Mouse (Mus musculus) C2C12 (cell line): ENCODE data around the gene Pla2g16. TPM values are rescaled to one million over a fixed set of nuclear protein-coding genes. Genes with fewer than 3 reads are reported as not detected.
A peak's percentile ranks its signal among the peaks of the same experiment; 100 is the strongest.

Experiments
- H3K27me3 ChIP-seq: one replicate; pipeline ENCODE4 v1.6.1; 2011; ENCODE audit not compliant: control insufficient read depth, insufficient read depth, insufficient read length
- H3K36me3 ChIP-seq: one replicate; pipeline ENCODE4 v1.6.1; 2011; ENCODE audit not compliant: control insufficient read depth, insufficient read depth
- H3K4me3 ChIP-seq: one replicate; pipeline ENCODE4 v1.5.1; 2011; ENCODE audit warnings: mild to moderate bottlenecking, control low read depth; ENCODE audit not compliant: poor library complexity, insufficient read depth, severe bottlenecking
- H3K79me2 ChIP-seq: one replicate; pipeline ENCODE4 v1.6.1; 2011; ENCODE audit not compliant: control insufficient read depth, insufficient read depth
- H3K79me3 ChIP-seq: one replicate; pipeline ENCODE4 v1.6.1; 2011; ENCODE audit warnings: low read depth, control low read depth
- H3ac ChIP-seq: one replicate; pipeline ENCODE3; 2011; ENCODE audit warnings: low read depth; ENCODE audit not compliant: control insufficient read depth, insufficient read length
- CEBPB ChIP-seq: IDR thresholded peaks from one replicate; pipeline ENCODE4 v1.6.1; 2011; ENCODE audit warnings: low read depth, mild to moderate bottlenecking, control low read depth, moderate library complexity
- CTCF ChIP-seq: IDR thresholded peaks from one replicate; pipeline ENCODE4 v1.5.1; 2011; ENCODE audit not compliant: control insufficient read depth, insufficient read depth, insufficient read length
- FOSL1 ChIP-seq: IDR thresholded peaks from one replicate; pipeline ENCODE4 v1.8.0; 2011; ENCODE audit warnings: mild to moderate bottlenecking, low read length; ENCODE audit not compliant: poor library complexity, insufficient read depth, severe bottlenecking
- MAX ChIP-seq: IDR thresholded peaks from one replicate; pipeline ENCODE4 v1.6.1; 2011; ENCODE audit warnings: mild to moderate bottlenecking, control low read depth
- MYOD1 ChIP-seq: IDR thresholded peaks from one replicate; pipeline ENCODE4 v1.6.1; 2011; ENCODE audit warnings: low read depth; ENCODE audit not compliant: control insufficient read depth, insufficient read length
- MYOG ChIP-seq: IDR thresholded peaks from one replicate; pipeline ENCODE4 v1.6.1; 2011; ENCODE audit not compliant: control insufficient read depth, insufficient read length; ENCODE audit errors: extremely low read depth
- USF1 ChIP-seq: IDR thresholded peaks from one replicate; pipeline ENCODE4 v1.6.1; 2011; ENCODE audit warnings: low read depth, mild to moderate bottlenecking, control low read depth, moderate library complexity
- long read RNA-seq, 2 experiments: library from polyadenylated mRNA; unstranded; transcript quantifications; one replicate each; pipeline ENCODE4 v2.0.0; 2019 to 2020
- polyA plus RNA-seq: library from polyadenylated mRNA; unstranded; fragments of >200 nt; fragmentation: generic; extraction: Trizol; gene quantifications from one replicate; pipeline ENCODE4 v1.2.1, GENCODE M21; 2012; ENCODE audit warnings: missing spikeins

The Pla2g16 gene
- polyA plus RNA-seq: 17.2 TPM
- long read RNA-seq, experiment 1, transcript Pla2g16-201 (5 exons, 3,523 nt): major isoform, 29 of 42 reads
- long read RNA-seq, experiment 1, partial matches to known transcripts: 9 of 42 reads
- long read RNA-seq, experiment 1, other reads (novel, unspliced or antisense): 3 of 42 reads
- long read RNA-seq, experiment 2, partial matches to known transcripts: 0 of 5 reads
- long read RNA-seq, experiment 2, other reads (novel, unspliced or antisense): 0 of 5 reads

GRCm38 (mm10) chr19:7557328-7557822 lies at the start of gene Pla2g16:
TSS of gene Pla2g16 (plus strand) at chr19:7557459.
- H3ac ChIP-seq: peak within 1 kb of the TSS; percentile 71
- TF ChIP-seq CEBPB (no peak), MAX (peak; percentile 61), CTCF (no peak), USF1 (no peak)
- no peaks in the 10 kb centered on the region for H3K79me2 ChIP-seq
- H3K27me3 ChIP-seq: no peaks in the 10 kb centered on the region
- no peaks in the 10 kb centered on the region for H3K36me3 ChIP-seq
- peak within 1 kb of the TSS; percentile 35 for H3K4me3 ChIP-seq
- H3K79me3 ChIP-seq: no peaks in the 10 kb centered on the region

DNA sequence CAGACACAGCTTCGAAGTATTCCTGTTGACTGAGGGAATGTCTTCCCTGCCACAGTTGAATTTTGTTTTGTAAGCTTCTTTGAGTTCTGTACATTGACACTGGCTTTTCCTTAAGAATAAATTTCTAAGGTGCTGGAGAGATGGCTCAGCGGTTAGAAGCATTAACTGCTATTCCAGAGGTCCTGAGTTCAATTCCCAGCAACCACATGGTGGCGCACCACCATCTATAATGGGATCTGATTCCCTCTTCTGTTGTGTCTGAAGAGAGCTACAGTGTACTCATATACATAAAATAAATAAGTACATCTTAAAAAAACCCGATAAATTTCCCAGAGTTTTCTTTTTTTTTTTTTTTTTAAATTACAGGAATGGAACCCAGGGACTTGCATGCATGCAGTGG lies 49.2 kb upstream of the Pla2g16 start:
- no peak for TF ChIP-seq USF1
- no peak for TF ChIP-seq MAX
- TF ChIP-seq MYOD1: no peak
- TF ChIP-seq CTCF: no peak
- no peak for TF ChIP-seq CEBPB
- no peak for TF ChIP-seq FOSL1
- TF ChIP-seq MYOG: no peak
- Histone ChIP-seq H3K79me2 (peaks cover 65% of the 10 kb centered on the region), H3K27me3 (no peaks in the 10 kb centered on the region), H3ac (no peak overlapping the region), H3K79me3 (peaks cover 20% of the 10 kb centered on the region), H3K4me3 (no peak overlapping the region), H3K36me3 (peaks cover 30% of the 10 kb centered on the region)

DNA sequence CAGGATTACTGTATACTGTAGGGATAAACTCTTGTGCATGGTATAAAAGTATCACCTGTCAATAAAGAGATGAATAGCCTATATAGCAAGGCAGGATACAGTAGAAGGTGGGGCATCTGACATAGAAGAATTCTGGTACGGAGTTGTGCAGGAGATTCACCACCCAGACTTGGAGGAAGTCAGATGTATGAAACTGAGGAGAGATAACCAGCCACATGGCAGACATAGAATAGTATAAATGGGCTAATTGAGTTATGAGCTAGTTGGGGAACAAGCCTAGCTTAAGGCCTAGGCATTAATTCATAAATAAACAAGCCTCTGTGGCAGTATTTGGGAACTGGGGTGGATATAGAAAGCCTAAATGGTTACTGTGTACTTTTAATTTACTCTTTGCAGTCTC lies 40.8 kb upstream of the Pla2g16 start:
- no peak for TF ChIP-seq FOSL1
- TF ChIP-seq MYOD1: no peak
- TF ChIP-seq MYOG: no peak
- no peak for TF ChIP-seq CEBPB
- TF ChIP-seq USF1: no peak
- TF ChIP-seq CTCF: no peak
- no peak for TF ChIP-seq MAX
- H3K4me3 ChIP-seq: no peak overlapping the region
- no peaks in the 10 kb centered on the region for H3K79me3 ChIP-seq
- H3ac ChIP-seq: no peak overlapping the region
- no peaks in the 10 kb centered on the region for H3K27me3 ChIP-seq
- peaks cover 48% of the 10 kb centered on the region for H3K36me3 ChIP-seq
- H3K79me2 ChIP-seq: no peaks in the 10 kb centered on the region

DNA sequence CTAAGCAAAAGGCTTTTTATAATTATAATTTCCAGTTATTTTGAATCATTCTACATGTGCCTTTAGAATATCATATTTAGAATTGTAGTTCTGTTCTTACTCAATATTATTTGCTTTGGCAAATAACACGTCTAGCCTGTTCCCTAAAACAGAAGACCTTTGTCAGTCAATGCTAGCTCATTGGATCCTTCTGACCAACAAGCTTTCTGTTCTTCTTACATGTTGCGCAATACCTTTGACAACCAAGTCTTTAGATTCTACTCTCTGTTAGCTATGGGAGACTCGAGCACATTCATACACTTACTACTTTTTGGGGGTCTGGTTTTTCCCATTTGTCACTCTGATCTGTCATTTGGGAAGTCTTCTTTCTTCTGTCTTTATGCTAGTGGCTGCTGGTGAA lies 35.6 kb upstream of the Pla2g16 start:
- Histone ChIP-seq H3K79me2 (no peaks in the 10 kb centered on the region), H3K79me3 (no peaks in the 10 kb centered on the region), H3ac (no peak overlapping the region), H3K27me3 (no peaks in the 10 kb centered on the region), H3K4me3 (no peak overlapping the region), H3K36me3 (peaks cover 78% of the 10 kb centered on the region)
- TF ChIP-seq CEBPB (peak; percentile 81), MYOG (no peak), MYOD1 (no peak)

GRCm38 (mm10) chr19:7522856-7523255 lies 34.4 kb upstream of the Pla2g16 start:
- H3K79me3 ChIP-seq: no peaks in the 10 kb centered on the region
- H3K27me3 ChIP-seq: no peaks in the 10 kb centered on the region
- H3K79me2 ChIP-seq: no peaks in the 10 kb centered on the region
- TF ChIP-seq MYOD1 (no peak), MYOG (no peak), MAX (no peak), CTCF (no peak), CEBPB (no peak), FOSL1 (no peak), USF1 (no peak)
- H3ac ChIP-seq: no peak overlapping the region
- H3K4me3 ChIP-seq: no peak overlapping the region
- peaks cover 71% of the 10 kb centered on the region for H3K36me3 ChIP-seq

DNA sequence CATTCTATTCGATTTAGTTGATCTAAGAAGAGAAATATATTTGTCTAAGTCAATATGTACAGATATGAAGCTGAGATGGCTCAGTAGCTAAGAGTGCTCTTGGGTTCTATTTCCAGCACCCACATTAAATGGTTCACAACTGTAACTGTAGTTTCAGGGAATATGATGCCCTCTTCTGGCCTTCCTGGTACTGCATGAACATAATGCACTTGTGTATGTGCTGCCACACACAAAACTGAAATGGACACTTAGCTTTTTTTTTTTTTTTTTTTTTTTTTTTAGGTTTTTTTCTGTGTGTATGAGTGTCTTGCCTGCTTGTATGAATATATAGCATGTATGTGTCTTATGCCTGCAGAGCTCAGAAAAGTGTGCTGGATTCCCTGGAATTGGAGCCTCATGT lies 34.0 kb upstream of the Pla2g16 start:
- H3K79me2 ChIP-seq: no peaks in the 10 kb centered on the region
- H3K27me3 ChIP-seq: no peaks in the 10 kb centered on the region
- no peak overlapping the region for H3ac ChIP-seq
- H3K36me3 ChIP-seq: peaks cover 68% of the 10 kb centered on the region
- H3K79me3 ChIP-seq: no peaks in the 10 kb centered on the region
- no peak overlapping the region for H3K4me3 ChIP-seq
- no peak for TF ChIP-seq FOSL1
- TF ChIP-seq CTCF: no peak
- no peak for TF ChIP-seq CEBPB
- no peak for TF ChIP-seq MYOD1
- no peak for TF ChIP-seq USF1
- no peak for TF ChIP-seq MYOG
- no peak for TF ChIP-seq MAX
